Mouse (Mus musculus) lung, postnatal 0 days (tissue): ENCODE measurements around the gene Arhgap27.

Source experiments
- CTCF ChIP-seq: IDR thresholded peaks from 2 replicates; pipeline ENCODE4 v1.5.1; 2016; ENCODE audit warnings: antibody characterized with exemption, mild to moderate bottlenecking
- EP300 ChIP-seq: IDR thresholded peaks from 2 replicates; pipeline ENCODE4 v1.6.1; 2016; ENCODE audit warnings: antibody characterized with exemption, mild to moderate bottlenecking, control low read depth

DNA sequence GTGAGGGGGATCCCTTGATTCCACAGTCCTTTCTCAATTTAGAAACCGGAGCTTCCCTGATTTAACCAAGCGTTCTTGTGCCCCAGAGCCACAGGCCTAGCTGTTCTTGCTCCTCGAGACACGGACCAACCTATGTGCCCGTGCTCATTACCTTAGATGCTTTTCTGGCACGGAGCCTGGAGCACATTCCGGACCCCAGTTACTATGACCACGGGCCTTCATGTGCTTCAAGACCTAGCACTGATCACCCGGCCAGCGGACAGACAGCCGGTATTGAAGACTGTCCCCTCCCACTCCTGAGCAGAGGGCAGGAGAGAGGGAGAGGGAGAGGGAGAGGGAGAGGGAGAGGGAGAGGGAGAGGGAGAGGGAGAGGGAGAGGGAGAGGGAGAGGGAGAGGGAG, 8.2 kb downstream of the Arhgap27 start:
- TF ChIP-seq EP300 (no peak), CTCF (no peak)
